Mouse (Mus musculus) hindbrain, embryonic 11.5 days (tissue): ENCODE results near the gene Rbm47. TPM values are rescaled to one million over a fixed set of nuclear protein-coding genes. Genes with fewer than 3 reads are reported as not detected.

ENCODE experiments used
- ATAC-seq: fragments of 200-750 bp; cut with Nextera tagmentation; 2 replicates; pipeline ENCODE4 v1.8.0; 2017; ENCODE audit warnings: mild to moderate bottlenecking, moderate TSS enrichment, moderate library complexity; ENCODE audit not compliant: low FRiP score
- DNase-seq: peaks from one replicate; pipeline ENCODE4 v3.0.0-alpha.2; 2015; ENCODE audit warnings: low spot score
- H3K27ac ChIP-seq: fragments of 300-500 bp; sonication (generic); 2 replicates; pipeline ENCODE4 v1.5.1; 2014; ENCODE audit warnings: mild to moderate bottlenecking, low read depth, low read length
- H3K27me3 ChIP-seq: fragments of 300-500 bp; sonication (generic); 2 replicates; pipeline ENCODE4 v1.6.1; 2014; ENCODE audit warnings: mild to moderate bottlenecking, low read length, moderate library complexity, mixed read lengths; ENCODE audit not compliant: control insufficient read depth, insufficient read depth
- H3K36me3 ChIP-seq: fragments of 300-500 bp; sonication (generic); 2 replicates; pipeline ENCODE4 v1.6.1; 2014; ENCODE audit warnings: mild to moderate bottlenecking, low read length, moderate library complexity, mixed read lengths; ENCODE audit not compliant: control insufficient read depth, insufficient read depth
- H3K4me1 ChIP-seq: fragments of 300-500 bp; sonication (generic); replicated peaks from 2 replicates; pipeline ENCODE4 v1.6.1; 2014; ENCODE audit warnings: low read length, mixed read lengths; ENCODE audit not compliant: control insufficient read depth, insufficient read depth
- H3K4me2 ChIP-seq: fragments of 300-500 bp; sonication (generic); replicated peaks from 2 replicates; pipeline ENCODE4 v1.6.1; 2014; ENCODE audit warnings: mild to moderate bottlenecking, low read depth, low read length
- H3K4me3 ChIP-seq: fragments of 300-500 bp; sonication (generic); 2 replicates; pipeline ENCODE4 v1.5.1; 2014; ENCODE audit warnings: low read depth, low read length
- H3K9ac ChIP-seq: fragments of 300-500 bp; sonication (generic); 2 replicates; pipeline ENCODE4 v1.6.1; 2014; ENCODE audit warnings: low read depth, low read length
- H3K9me3 ChIP-seq: fragments of 300-500 bp; sonication (generic); 2 replicates; pipeline ENCODE4 v1.6.1; 2016; ENCODE audit warnings: low read length; ENCODE audit not compliant: control insufficient read depth
- WGBS: fragments of 180-500 bp; shearing (Covaris S2); extraction: QIAGEN DNeasy Blood & Tissue Kit; methylation state at CpG from one replicate; pipeline ENCODE4 v1.1.7; 2014; 5-methylcytosine and 5-hydroxymethylcytosine counted together
- polyA plus RNA-seq: library from polyadenylated mRNA; unstranded; fragments of >200 nt; fragmentation: Nextera tagmentation; extraction: Ambion mirVana; gene quantifications from 2 replicates; pipeline ENCODE4 v1.2.1, GENCODE M21; 2014

Gene Rbm47
- polyA plus RNA-seq, 1 experiment from 2014 or later, result 8.6 TPM

DNA sequence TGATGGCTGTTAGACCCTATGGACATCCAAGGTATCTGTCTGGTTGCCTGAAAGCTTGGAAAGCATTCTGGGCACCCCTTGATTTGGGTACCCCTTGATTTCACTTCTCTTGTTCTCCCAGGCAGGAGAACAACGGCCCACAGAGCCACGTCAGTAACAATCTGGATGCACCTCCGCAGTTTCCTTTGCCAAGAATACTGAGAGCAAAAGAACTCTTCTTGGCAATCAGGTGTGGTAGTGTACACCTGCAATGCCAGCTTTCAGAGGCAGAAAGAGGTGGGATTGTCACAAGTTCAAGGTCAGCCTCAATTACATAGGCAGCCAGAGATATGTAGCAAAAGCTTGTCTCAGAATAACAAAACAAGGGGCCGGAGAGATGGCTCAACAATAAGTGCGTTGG is 98.7 kb downstream of the Rbm47 start:
- Histone ChIP-seq H3K4me3 (no peak overlapping the region), H3K9me3 (no peaks in the 10 kb centered on the region), H3K36me3 (no peaks in the 10 kb centered on the region), H3K27ac (no peak overlapping the region), H3K9ac (no peak overlapping the region), H3K4me2 (no peak overlapping the region), H3K27me3 (no peaks in the 10 kb centered on the region), H3K4me1 (no peaks in the 10 kb centered on the region)
- DNase-seq, result no peak
- ATAC-seq, result no peak
- WGBS, result 93% methylated on average over 5 of the region's 5 CpGs

DNA sequence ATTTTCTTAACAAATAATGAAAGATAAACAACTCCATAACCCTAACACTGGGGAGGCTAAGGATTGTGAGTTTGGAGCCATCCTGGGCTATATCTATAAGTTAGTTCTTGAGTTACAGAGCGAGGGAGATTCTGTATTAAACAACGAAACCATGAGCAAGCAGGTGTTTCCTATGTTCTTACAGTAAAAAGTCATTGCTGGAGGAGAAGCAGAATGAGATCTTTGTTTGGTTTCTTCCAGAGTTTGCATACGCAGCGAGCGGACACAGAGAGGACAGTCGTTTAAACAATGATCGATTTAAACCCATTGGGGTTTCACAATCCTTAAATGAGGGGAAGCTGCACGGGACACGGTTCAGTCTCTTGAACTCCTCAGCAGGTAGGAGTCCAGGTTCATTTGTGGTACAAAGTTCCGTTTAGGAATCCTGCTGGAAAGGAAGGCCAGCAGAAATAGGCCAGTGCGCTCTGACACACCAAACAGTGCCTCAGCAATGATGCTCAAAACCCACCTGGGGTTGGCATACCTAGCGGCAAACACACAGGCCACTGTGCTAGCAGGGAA is 99.2 kb downstream of the Rbm47 start:
- Histone ChIP-seq H3K27ac (no peak overlapping the region), H3K36me3 (no peaks in the 10 kb centered on the region), H3K9ac (no peak overlapping the region), H3K4me2 (no peak overlapping the region), H3K4me1 (no peaks in the 10 kb centered on the region), H3K4me3 (no peak overlapping the region), H3K27me3 (no peaks in the 10 kb centered on the region), H3K9me3 (no peaks in the 10 kb centered on the region)
- DNase-seq, result no peak
- 88% methylated on average over 12 of the region's 12 CpGs for whole genome bisulfite sequencing
- ATAC-seq, result no peak

DNA sequence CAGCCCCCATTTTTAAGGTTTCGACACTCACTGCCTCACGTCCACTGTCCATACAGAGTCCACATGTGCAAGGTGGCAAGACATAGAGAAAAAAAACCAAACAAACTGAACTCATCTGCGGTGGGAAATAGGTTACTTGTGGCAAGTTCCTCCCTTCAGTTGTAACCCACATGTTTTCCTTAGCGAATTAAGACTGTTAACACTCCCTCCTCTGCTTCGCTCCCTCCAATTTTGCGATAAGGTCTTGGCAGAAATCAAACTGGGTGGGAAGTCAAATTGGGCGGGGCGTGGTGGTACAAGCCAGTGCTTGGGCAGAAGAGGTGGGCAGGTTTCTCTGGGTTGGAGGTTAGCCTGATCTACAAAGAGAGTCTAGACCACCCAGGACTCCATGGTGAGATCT is 101.2 kb downstream of the Rbm47 start:
- Histone ChIP-seq H3K27me3 (no peaks in the 10 kb centered on the region), H3K4me3 (no peak overlapping the region), H3K27ac (no peak overlapping the region), H3K9ac (no peak overlapping the region), H3K4me2 (no peak overlapping the region), H3K9me3 (no peaks in the 10 kb centered on the region), H3K36me3 (no peaks in the 10 kb centered on the region), H3K4me1 (no peaks in the 10 kb centered on the region)
- 90% methylated on average over 8 of the region's 8 CpGs for WGBS
- ATAC-seq, result no peak
- no peak for DNase-seq

DNA sequence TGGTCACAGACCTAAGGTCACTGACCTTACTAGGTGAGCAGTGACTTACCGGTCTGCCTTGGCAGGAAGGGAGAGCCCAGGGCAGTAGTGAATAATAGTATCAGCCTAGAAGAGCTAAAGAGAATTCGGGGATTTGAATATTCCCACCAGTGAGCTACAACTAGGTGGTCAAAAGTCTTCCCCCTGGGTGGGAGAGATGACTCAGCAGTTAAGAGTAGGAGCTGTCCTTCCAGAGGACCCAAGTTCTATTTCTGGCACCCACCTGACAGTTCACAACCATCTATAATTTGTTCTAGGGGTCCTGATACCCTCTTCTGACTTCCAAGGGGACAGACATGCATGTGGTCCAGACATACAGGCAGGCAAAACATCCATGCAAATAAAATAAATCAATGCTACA is 102.6 kb downstream of the Rbm47 start:
- 57% methylated on average over 2 of the region's 2 CpGs for WGBS
- Histone ChIP-seq H3K27me3 (no peaks in the 10 kb centered on the region), H3K27ac (no peak overlapping the region), H3K4me3 (no peak overlapping the region), H3K9me3 (no peaks in the 10 kb centered on the region), H3K4me2 (no peak overlapping the region), H3K4me1 (no peaks in the 10 kb centered on the region), H3K36me3 (no peaks in the 10 kb centered on the region), H3K9ac (no peak overlapping the region)
- DNase-seq (no peak), ATAC-seq (no peak)

DNA sequence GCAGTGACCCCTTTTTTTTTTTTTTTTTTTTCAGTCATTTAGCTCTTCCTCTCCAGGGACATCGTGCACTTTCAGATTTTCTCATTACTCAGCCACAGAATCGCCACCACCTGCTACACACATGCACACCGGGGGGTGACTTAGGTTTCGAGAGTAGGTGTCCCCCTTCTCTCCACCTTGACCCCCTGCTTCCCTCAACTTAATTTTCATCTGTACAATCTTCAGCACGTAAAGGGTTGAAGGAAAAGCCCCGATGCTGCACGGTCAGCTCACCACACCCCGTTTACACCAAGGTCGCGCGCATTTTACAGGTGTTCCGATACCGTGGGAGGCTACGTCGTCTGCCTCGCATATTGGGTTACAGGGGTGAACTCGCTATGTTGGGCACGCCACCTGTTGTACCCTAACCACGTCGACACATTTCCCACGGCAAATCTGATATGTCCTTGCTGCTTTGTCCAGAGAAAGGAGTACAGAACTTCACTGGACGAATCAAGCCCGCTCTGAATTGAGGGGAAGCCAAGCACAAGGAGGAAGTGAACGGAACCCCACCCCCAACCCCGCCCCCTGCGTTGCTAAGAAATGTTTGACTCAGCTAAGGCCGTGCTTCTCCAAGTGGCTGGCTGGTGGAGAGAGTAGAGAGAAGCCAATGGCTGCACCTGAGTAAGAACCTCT is 103.3 kb downstream of the Rbm47 start:
- 9% methylated on average over 27 of the region's 27 CpGs for WGBS
- no peak overlapping the region for H3K27ac ChIP-seq
- ATAC-seq, result no peak; the same call in 1 of the 2 replicates
- H3K36me3 ChIP-seq, result no peaks in the 10 kb centered on the region
- H3K4me2 ChIP-seq, result peak overlapping the region; percentile 54
- no peaks in the 10 kb centered on the region for H3K9me3 ChIP-seq
- no peaks in the 10 kb centered on the region for H3K4me1 ChIP-seq
- H3K9ac ChIP-seq, result peak overlapping the region; percentile 34
- H3K27me3 ChIP-seq, result no peaks in the 10 kb centered on the region
- peak overlapping the region; percentile 27 for H3K4me3 ChIP-seq
- peak; percentile 57 for DNase-seq

GRCm38 (mm10) chr5:66069133-66069469 is 103.8 kb downstream of the Rbm47 start:
- no peaks in the 10 kb centered on the region for H3K36me3 ChIP-seq
- H3K27ac ChIP-seq, result no peak overlapping the region
- DNase-seq (no peak), ATAC-seq (no peak)
- no peak overlapping the region for H3K4me3 ChIP-seq
- H3K9me3 ChIP-seq, result no peaks in the 10 kb centered on the region
- H3K4me1 ChIP-seq, result no peaks in the 10 kb centered on the region
- no peak overlapping the region for H3K9ac ChIP-seq
- no peaks in the 10 kb centered on the region for H3K27me3 ChIP-seq
- H3K4me2 ChIP-seq, result no peak overlapping the region
- 44% methylated on average over 7 of the region's 7 CpGs for WGBS

DNA sequence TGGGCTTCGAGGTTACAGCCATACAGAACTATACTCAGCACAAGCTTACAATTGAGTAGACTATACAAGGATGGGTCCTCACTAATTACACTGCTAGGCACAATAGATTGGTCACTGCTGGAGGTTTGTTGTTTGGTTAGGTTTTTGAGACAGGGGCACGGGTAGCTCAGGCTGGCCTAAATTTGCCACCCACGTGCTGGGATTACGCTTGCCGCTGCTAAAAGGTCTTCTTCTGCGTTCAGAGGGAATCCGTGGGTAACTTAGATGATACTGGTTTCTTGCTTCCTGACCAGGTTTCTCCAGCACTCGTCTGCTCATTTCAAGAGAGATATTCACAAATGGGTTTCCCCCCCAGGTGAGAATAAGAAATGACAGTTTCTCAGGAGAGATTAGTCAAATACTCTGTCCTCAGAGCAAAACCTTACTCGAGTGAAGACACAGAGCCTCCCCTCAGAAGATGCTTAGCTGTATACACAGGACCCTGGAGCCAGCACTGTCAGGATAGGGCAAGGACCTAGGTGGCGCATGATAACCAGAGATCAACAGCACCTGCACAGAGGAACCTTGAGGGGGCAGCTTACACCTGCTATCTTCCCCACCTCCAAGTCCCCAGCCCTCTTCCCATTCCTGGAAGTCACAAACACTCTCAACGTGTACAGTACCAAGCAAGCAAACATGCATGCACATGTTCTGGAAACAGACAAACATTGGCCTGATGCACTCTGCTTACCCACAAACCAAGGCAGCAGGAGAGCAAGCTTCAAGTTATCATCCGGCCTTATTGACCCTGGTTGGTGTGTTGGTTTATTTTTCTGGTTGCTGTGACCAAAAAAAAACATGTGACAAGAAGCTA is 104.6 kb downstream of the Rbm47 start:
- 81% methylated on average over 12 of the region's 12 CpGs for WGBS
- ATAC-seq (no peak), DNase-seq (no peak)
- Histone ChIP-seq H3K36me3 (no peaks in the 10 kb centered on the region), H3K27ac (no peak overlapping the region), H3K9ac (no peak overlapping the region), H3K4me1 (no peaks in the 10 kb centered on the region), H3K27me3 (no peaks in the 10 kb centered on the region), H3K4me2 (no peak overlapping the region), H3K4me3 (no peak overlapping the region), H3K9me3 (no peaks in the 10 kb centered on the region)

- no peaks in the 10 kb centered on the region for H3K36me3 ChIP-seq
- no peak overlapping the region for H3K27ac ChIP-seq
- no peak for DNase-seq
- no peaks in the 10 kb centered on the region for H3K27me3 ChIP-seq
- H3K4me3 ChIP-seq, result no peak overlapping the region
- no peaks in the 10 kb centered on the region for H3K9me3 ChIP-seq
- H3K4me1 ChIP-seq, result no peaks in the 10 kb centered on the region
- 49% methylated on average over 7 of the region's 7 CpGs for WGBS
- no peak overlapping the region for H3K4me2 ChIP-seq
- no peak overlapping the region for H3K9ac ChIP-seq
- no peak for ATAC-seq
Observed at GRCm38 (mm10) chr5:66067219-66067618, 105.7 kb downstream of the Rbm47 start.

DNA sequence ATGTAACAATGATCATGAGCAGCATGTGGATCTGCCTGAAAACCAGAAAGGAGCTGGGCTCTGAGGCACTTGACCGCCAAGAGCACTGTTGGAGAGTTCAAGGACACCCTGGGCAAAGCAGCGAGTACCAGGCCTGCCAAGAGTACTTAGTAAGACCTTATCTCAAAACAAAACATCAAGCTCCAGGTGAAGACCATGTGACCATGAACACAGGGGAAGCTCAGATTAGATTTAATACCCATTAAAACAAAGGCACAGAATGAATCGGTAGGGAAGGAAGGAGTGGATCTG is 110.0 kb downstream of the Rbm47 start:
- WGBS, result 86% methylated on average over 3 of the region's 3 CpGs
- Histone ChIP-seq H3K4me1 (no peaks in the 10 kb centered on the region), H3K4me2 (no peak overlapping the region), H3K4me3 (no peak overlapping the region), H3K27ac (no peak overlapping the region), H3K9ac (no peak overlapping the region), H3K27me3 (no peaks in the 10 kb centered on the region), H3K9me3 (no peaks in the 10 kb centered on the region), H3K36me3 (no peaks in the 10 kb centered on the region)
- DNase-seq, result no peak
- no peak for ATAC-seq
